Mouse (Mus musculus): ENCODE measurements around the gene Acbd4. TPM values are rescaled to one million over a fixed set of nuclear protein-coding genes. Genes with fewer than 3 reads are reported as not detected.

The Acbd4 gene
- total and polyA plus RNA-seq, 3 experiments = 16.6 to 18.3 TPM; not detected in 1

DNA sequence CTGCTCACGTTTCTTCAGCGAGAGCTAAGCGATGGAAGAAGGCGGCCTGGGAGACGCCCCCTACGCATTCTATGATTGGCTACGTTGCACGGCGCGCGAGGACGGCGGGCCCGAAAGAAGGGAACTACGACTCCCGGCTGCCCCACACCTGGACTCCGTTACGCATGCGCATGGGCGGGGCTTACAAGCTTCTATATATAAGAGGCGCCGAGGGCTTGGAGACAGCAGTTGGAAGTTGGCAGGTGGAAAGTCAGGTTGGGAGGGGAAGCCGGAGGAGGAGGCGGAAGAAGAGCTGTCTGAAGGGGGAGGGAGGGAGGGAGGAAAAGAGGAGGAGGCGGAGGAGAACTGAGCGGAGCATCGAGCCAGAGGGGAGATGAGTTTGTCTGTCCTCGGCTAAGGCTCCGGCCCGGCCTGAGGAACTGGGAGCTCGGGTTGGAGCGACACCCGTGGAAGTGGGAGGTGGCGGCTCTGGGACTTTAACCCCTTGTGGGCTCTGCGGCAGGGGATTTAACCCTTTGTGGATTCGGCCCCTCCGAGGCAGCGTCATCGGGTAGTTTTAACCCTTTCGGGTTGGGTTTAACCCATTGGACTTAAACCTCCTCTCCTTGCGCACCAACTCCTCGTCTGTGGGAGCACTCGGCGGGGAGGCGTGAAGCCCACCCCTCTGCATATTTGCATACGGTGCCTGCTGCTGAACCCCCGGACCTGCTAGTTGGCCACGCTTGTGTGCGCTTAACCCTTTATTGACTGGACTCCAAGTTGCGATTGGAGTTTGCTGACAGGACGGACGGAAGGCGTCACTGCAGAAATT, 14.7 kb downstream of the Acbd4 start, which contains the start of gene Hexim1 (continued):
- peak; percentile 95 for TF ChIP-seq POLR2AphosphoS5 (IDR thresholded peaks at IDR 0.05; ENCODE audit: borderline replicate concordance, low read depth, low read length)
- TF ChIP-seq NRF1 (IDR thresholded peaks at IDR 0.05; ENCODE audit: insufficient read depth, low read depth, low read length, poor library complexity, severe bottlenecking) = peak; percentile 100
- TF ChIP-seq RAD21 (IDR thresholded peaks at IDR 0.05; ENCODE audit: low read depth, low read length) = no peak
- peak; percentile 100 for TF ChIP-seq ZMIZ1 (IDR thresholded peaks at IDR 0.05; ENCODE audit: low read depth, low read length)

- peak overlapping the region; percentile 42 for H3K27ac ChIP-seq (ENCODE audit: control insufficient read depth, low read depth, low read length)
- DNase-seq (ENCODE audit: low read depth, low spot score) = peak; percentile 83
- peaks cover 7 to 8% of the 10 kb centered on the region in 2 experiments; a peak in 3 of 4 replicates for H3K4me1 ChIP-seq (ENCODE audit: control insufficient read depth in 1 of 2, insufficient read depth in 2 of 2, low read length in 2 of 2)
- no peaks in the 10 kb centered on the region for H3K9me3 ChIP-seq (replicated peaks; ENCODE audit: insufficient read depth, low read length)
- peaks cover 0 to 16% of the 10 kb centered on the region in 2 experiments; a peak in 2 of 4 replicates for H3K36me3 ChIP-seq (ENCODE audit: control insufficient read depth in 1 of 2, insufficient read depth in 2 of 2, low read length in 2 of 2)
- no peaks in the 10 kb centered on the region for H3K27me3 ChIP-seq (ENCODE audit: control insufficient read depth in 1 of 2, insufficient read depth in 2 of 2, low read length in 2 of 2)
- H3K79me2 ChIP-seq (ENCODE audit: control insufficient read depth, insufficient read depth, low read length, poor library complexity) = peaks cover 29% of the 10 kb centered on the region
- peak overlapping the region; percentile 49 to 69 for H3K4me3 ChIP-seq (ENCODE audit: control insufficient read depth in 1 of 2, insufficient read depth in 1 of 2, low read depth in 2 of 2, low read length in 2 of 2)
- H3K9ac ChIP-seq (ENCODE audit: control insufficient read depth, low read depth, low read length, poor library complexity, severe bottlenecking) = peak overlapping the region; percentile 74
- no peak for TF ChIP-seq ETS1 (IDR thresholded peaks at IDR 0.05; ENCODE audit: low read depth, low read length)
- TF ChIP-seq MAZ (IDR thresholded peaks at IDR 0.05; ENCODE audit: low read depth, low read length) = no peak
- TF ChIP-seq ZKSCAN1 (IDR thresholded peaks at IDR 0.05; ENCODE audit: low read depth, low read length) = no peak
- no peak for TF ChIP-seq EP300 (IDR thresholded peaks at IDR 0.05; ENCODE audit: low read depth in 1 of 2, low read length in 2 of 2)
- peak in 1 of 2 experiments; percentile 50; a peak in 1 of 4 replicates for TF ChIP-seq POLR2A (IDR thresholded peaks at IDR 0.05; ENCODE audit: control insufficient read depth in 1 of 2, insufficient read depth in 1 of 2, low read depth in 1 of 2, low read length in 2 of 2, poor library complexity in 1 of 2)
- no peak for TF ChIP-seq NELFE (IDR thresholded peaks at IDR 0.05; ENCODE audit: low read depth, low read length)
- TF ChIP-seq ELF1 (IDR thresholded peaks at IDR 0.05; ENCODE audit: low read depth, low read length) = no peak
- TF ChIP-seq POLR2AphosphoS2 (IDR thresholded peaks at IDR 0.05; ENCODE audit: low read length) = no peak
- TF ChIP-seq MXI1 (IDR thresholded peaks at IDR 0.05; ENCODE audit: low read depth, low read length) = no peak; the same call in 1 of the 2 replicates
- 0 out of 2 replicates have a peak, but pooled peaks have one; percentile 11 for TF ChIP-seq USF1 (IDR thresholded peaks at IDR 0.05; ENCODE audit: low read depth, low read length)
- TF ChIP-seq CHD2 (IDR thresholded peaks at IDR 0.05; ENCODE audit: low read length) = no peak
- peak; percentile 59; the same call in 1 of the 2 replicates for TF ChIP-seq UBTF (IDR thresholded peaks at IDR 0.05; ENCODE audit: borderline replicate concordance, insufficient read depth, low read depth, low read length)
- no peak for TF ChIP-seq TAL1 (IDR thresholded peaks at IDR 0.05; ENCODE audit: low read length)
- TF ChIP-seq E2F4 (IDR thresholded peaks at IDR 0.05; ENCODE audit: borderline replicate concordance, low read depth, low read length) = no peak
- peak; percentile 13; the same call in 1 of the 2 replicates for TF ChIP-seq MAX (IDR thresholded peaks at IDR 0.05; ENCODE audit: low read length)
- 0 out of 2 replicates have a peak, but pooled peaks have one; percentile 13 for TF ChIP-seq ZNF384 (IDR thresholded peaks at IDR 0.05; ENCODE audit: low read depth, low read length)
- TF ChIP-seq RCOR1 (IDR thresholded peaks at IDR 0.05; ENCODE audit: low read depth, low read length) = no peak
- no peak; the same call in 1 of the 2 replicates for TF ChIP-seq CHD1 (IDR thresholded peaks at IDR 0.05; ENCODE audit: low read depth, low read length)
- TF ChIP-seq ZC3H11A (IDR thresholded peaks at IDR 0.05; ENCODE audit: low read depth, low read length) = no peak
- no peak for TF ChIP-seq JUND (IDR thresholded peaks at IDR 0.05; ENCODE audit: low read depth, low read length)
- TF ChIP-seq ZMIZ1 (IDR thresholded peaks at IDR 0.05; ENCODE audit: low read depth, low read length) = no peak
- no peak for TF ChIP-seq MEF2A (IDR thresholded peaks at IDR 0.05; ENCODE audit: extremely low read depth, insufficient replicate concordance, low read depth, low read length, poor library complexity, severe bottlenecking)
- no peak for TF ChIP-seq HCFC1 (IDR thresholded peaks at IDR 0.05; ENCODE audit: low read depth, low read length)
- 0 out of 2 replicates have a peak, but pooled peaks have one; percentile 12 for TF ChIP-seq KAT2A (conservative IDR thresholded peaks at IDR 0.05; ENCODE audit: low read depth, low read length)
- peak; percentile 48; the same call in 1 of the 2 replicates for TF ChIP-seq POLR2AphosphoS5 (IDR thresholded peaks at IDR 0.05; ENCODE audit: borderline replicate concordance, low read depth, low read length)
- TF ChIP-seq USF2 (IDR thresholded peaks at IDR 0.05; ENCODE audit: borderline replicate concordance in 1 of 2, insufficient read depth in 1 of 2, low read depth in 1 of 2, low read length in 2 of 2) = no peak
- TF ChIP-seq BHLHE40 (IDR thresholded peaks at IDR 0.05; ENCODE audit: borderline replicate concordance, low read depth, low read length) = no peak
- TF ChIP-seq CTCF (IDR thresholded peaks at IDR 0.05 in 2 of 3, conservative IDR thresholded peaks at IDR 0.05 in 1 of 3; ENCODE audit: control insufficient read depth in 1 of 3, insufficient read depth in 1 of 3, low read depth in 2 of 3, low read length in 3 of 3, poor library complexity in 1 of 3, severe bottlenecking in 1 of 3) = peak; percentile 38 to 75 (median 68); a peak in 5 of 6 replicates
- TF ChIP-seq MYB (IDR thresholded peaks at IDR 0.05; ENCODE audit: low read depth, low read length) = no peak
Observed at GRCm38 (mm10) chr11:103116959-103117590, 15.6 kb downstream of the Acbd4 start.

All from MEL (cell line).